Mouse (Mus musculus) midbrain, embryonic 15.5 days (tissue): ENCODE measurements at regions not wholly inside any gene's neighbourhood (a gene's known extent, or its start where the extent isn't known, plus 50 kb on each side); places are given as distances from the start of the nearest gene placed in this dataset.

Source experiments
- ATAC-seq: fragments of 200-750 bp; cut with Nextera tagmentation; replicated peaks from 2 replicates; pipeline ENCODE4 v1.8.0; 2017; ENCODE audit warnings: moderate TSS enrichment
- H3K27ac ChIP-seq: fragments of 300-500 bp; sonication (generic); 2 replicates; pipeline ENCODE4 v1.5.1; 2015; ENCODE audit warnings: mild to moderate bottlenecking, inconsistent platforms
- H3K27me3 ChIP-seq: fragments of 300-500 bp; sonication (generic); replicated peaks from 2 replicates; pipeline ENCODE4 v1.6.1; 2015; ENCODE audit warnings: inconsistent platforms
- H3K36me3 ChIP-seq: fragments of 300-500 bp; sonication (generic); replicated peaks from 2 replicates; pipeline ENCODE4 v1.6.1; 2015; ENCODE audit warnings: inconsistent platforms
- H3K4me1 ChIP-seq: fragments of 300-500 bp; sonication (generic); 2 replicates; pipeline ENCODE4 v1.6.1; 2015; ENCODE audit warnings: inconsistent platforms
- H3K4me2 ChIP-seq: fragments of 300-500 bp; sonication (generic); 2 replicates; pipeline ENCODE4 v1.6.1; 2015; ENCODE audit warnings: inconsistent platforms, mild to moderate bottlenecking, moderate library complexity
- H3K4me3 ChIP-seq: fragments of 300-500 bp; sonication (generic); 2 replicates; pipeline ENCODE4 v1.5.1; 2015; ENCODE audit warnings: mild to moderate bottlenecking, inconsistent platforms
- H3K9ac ChIP-seq: fragments of 300-500 bp; sonication (generic); 2 replicates; pipeline ENCODE4 v1.6.1; 2015; ENCODE audit warnings: mild to moderate bottlenecking, inconsistent platforms
- H3K9me3 ChIP-seq: fragments of 300-500 bp; sonication (generic); 2 replicates; pipeline ENCODE4 v1.6.1; 2016; ENCODE audit warnings: inconsistent platforms
- WGBS: fragments of 180-500 bp; shearing (Covaris S2); methylation state at CpG from one replicate; pipeline ENCODE4 v1.1.7; 2015; ENCODE audit warnings: mixed read lengths; 5-methylcytosine and 5-hydroxymethylcytosine counted together

- no peak for ATAC-seq
- H3K27ac ChIP-seq: no peak overlapping the region
- H3K27me3 ChIP-seq: no peaks in the 10 kb centered on the region
- no peak overlapping the region for H3K4me2 ChIP-seq
- H3K36me3 ChIP-seq: no peaks in the 10 kb centered on the region
- H3K4me3 ChIP-seq: no peak overlapping the region
- no peak overlapping the region for H3K9ac ChIP-seq
- H3K4me1 ChIP-seq: no peaks in the 10 kb centered on the region
- H3K9me3 ChIP-seq: no peaks in the 10 kb centered on the region
Observed at GRCm38 (mm10) chr4:27715696-27716095, 1097.2 kb upstream of the Epha7 start.

GRCm38 (mm10) chr4:27727761-27728160, 1085.2 kb upstream of the Epha7 start:
- ATAC-seq: no peak
- Histone ChIP-seq H3K9me3 (no peaks in the 10 kb centered on the region), H3K36me3 (no peaks in the 10 kb centered on the region), H3K27ac (no peak overlapping the region), H3K27me3 (no peaks in the 10 kb centered on the region), H3K4me3 (no peak overlapping the region), H3K4me1 (no peaks in the 10 kb centered on the region), H3K4me2 (no peak overlapping the region), H3K9ac (no peak overlapping the region)
- 94% methylated on average over 3 of the region's 3 CpGs for WGBS

GRCm38 (mm10) chr4:27734143-27734542, 1078.8 kb upstream of the Epha7 start:
- H3K4me1 ChIP-seq: no peaks in the 10 kb centered on the region
- no peaks in the 10 kb centered on the region for H3K9me3 ChIP-seq
- no peak overlapping the region for H3K4me3 ChIP-seq
- H3K27me3 ChIP-seq: no peaks in the 10 kb centered on the region
- no peak overlapping the region for H3K9ac ChIP-seq
- ATAC-seq: no peak
- no peak overlapping the region for H3K27ac ChIP-seq
- no peak overlapping the region for H3K4me2 ChIP-seq
- no peaks in the 10 kb centered on the region for H3K36me3 ChIP-seq

- no peak overlapping the region for H3K4me2 ChIP-seq
- ATAC-seq: no peak
- no peak overlapping the region for H3K4me3 ChIP-seq
- 92% methylated on average over 2 of the region's 2 CpGs for WGBS
- H3K36me3 ChIP-seq: no peaks in the 10 kb centered on the region
- no peak overlapping the region for H3K27ac ChIP-seq
- H3K9me3 ChIP-seq: no peaks in the 10 kb centered on the region
- no peaks in the 10 kb centered on the region for H3K4me1 ChIP-seq
- no peak overlapping the region for H3K9ac ChIP-seq
- H3K27me3 ChIP-seq: peaks cover 7% of the 10 kb centered on the region; the same call in 1 of the 2 replicates
Observed at GRCm38 (mm10) chr4:27781874-27782273, 1031.1 kb upstream of the Epha7 start.

- no peak overlapping the region for H3K27ac ChIP-seq
- H3K9ac ChIP-seq: no peak overlapping the region
- WGBS: 17% methylated on average over 4 of the region's 4 CpGs
- peaks cover 13% of the 10 kb centered on the region; the same call in 1 of the 2 replicates for H3K27me3 ChIP-seq
- no peaks in the 10 kb centered on the region for H3K36me3 ChIP-seq
- H3K4me2 ChIP-seq: no peak overlapping the region
- ATAC-seq: 0 out of 2 replicates have a peak, but pooled peaks have one; percentile 9
- no peaks in the 10 kb centered on the region for H3K4me1 ChIP-seq
- H3K9me3 ChIP-seq: no peaks in the 10 kb centered on the region
- H3K4me3 ChIP-seq: no peak overlapping the region
Observed at GRCm38 (mm10) chr4:27787070-27787469, 1025.9 kb upstream of the Epha7 start.
